Mouse (Mus musculus) hindbrain, embryonic 16.5 days (tissue): ENCODE measurements around the gene Rpusd3. TPM values are rescaled to one million over a fixed set of nuclear protein-coding genes. Genes with fewer than 3 reads are reported as not detected.

ENCODE experiments used
- ATAC-seq: fragments of 200-750 bp; cut with Nextera tagmentation; 2 replicates; pipeline ENCODE4 v1.8.0; 2017; ENCODE audit warnings: moderate TSS enrichment, moderate library complexity
- H3K27ac ChIP-seq: fragments of 300-500 bp; sonication (generic); 2 replicates; pipeline ENCODE4 v1.5.1; 2014; ENCODE audit warnings: low read depth, mild to moderate bottlenecking, control low read depth, low read length, moderate library complexity
- H3K27me3 ChIP-seq: fragments of 300-500 bp; sonication (generic); replicated peaks from 2 replicates; pipeline ENCODE4 v1.6.1; 2014; ENCODE audit warnings: low read length; ENCODE audit not compliant: control insufficient read depth, insufficient read depth
- H3K36me3 ChIP-seq: fragments of 300-500 bp; sonication (generic); 2 replicates; pipeline ENCODE4 v1.6.1; 2014; ENCODE audit warnings: mild to moderate bottlenecking, low read length, moderate library complexity, mixed read lengths; ENCODE audit not compliant: control insufficient read depth, insufficient read depth
- H3K4me1 ChIP-seq: fragments of 300-500 bp; sonication (generic); 2 replicates; pipeline ENCODE4 v1.6.1; 2014; ENCODE audit warnings: low read depth, low read length; ENCODE audit not compliant: control insufficient read depth, insufficient read depth
- H3K4me2 ChIP-seq: fragments of 300-500 bp; sonication (generic); 2 replicates; pipeline ENCODE4 v1.6.1; 2014; ENCODE audit warnings: mild to moderate bottlenecking, low read length, control low read depth, moderate library complexity
- H3K4me3 ChIP-seq: fragments of 300-500 bp; sonication (generic); 2 replicates; pipeline ENCODE4 v1.5.1; 2014; ENCODE audit warnings: mild to moderate bottlenecking, low read length, control low read depth, moderate library complexity
- H3K9ac ChIP-seq: fragments of 300-500 bp; sonication (generic); 2 replicates; pipeline ENCODE4 v1.6.1; 2014; ENCODE audit warnings: low read depth, mild to moderate bottlenecking, control low read depth, low read length, moderate library complexity
- H3K9me3 ChIP-seq: fragments of 300-500 bp; sonication (generic); 2 replicates; pipeline ENCODE4 v1.6.1; 2014; ENCODE audit warnings: mild to moderate bottlenecking, low read length, moderate library complexity; ENCODE audit not compliant: control insufficient read depth
- WGBS: fragments of 180-500 bp; shearing (Covaris S2); extraction: QIAGEN DNeasy Blood & Tissue Kit; methylation state at CpG from one replicate; pipeline ENCODE4 v1.1.7; 2014; 5-methylcytosine and 5-hydroxymethylcytosine counted together
- polyA plus RNA-seq: library from polyadenylated mRNA; unstranded; fragments of >200 nt; fragmentation: Nextera tagmentation; extraction: Ambion mirVana; gene quantifications from 2 replicates; pipeline ENCODE4 v1.2.1, GENCODE M21; 2015

The Rpusd3 gene
- polyA plus RNA-seq, 1 experiment from 2014 or later = 21.5 TPM

- no peak within 1 kb of the TSS for H3K4me3 ChIP-seq
- ATAC-seq = no peak
These were observed 16.6 kb upstream of the Rpusd3 start, which contains the start of gene Cidec for GRCm38 (mm10) chr6:113435664-113436205. Gene Cidec (minus strand): TSS chr6:113435760.

DNA sequence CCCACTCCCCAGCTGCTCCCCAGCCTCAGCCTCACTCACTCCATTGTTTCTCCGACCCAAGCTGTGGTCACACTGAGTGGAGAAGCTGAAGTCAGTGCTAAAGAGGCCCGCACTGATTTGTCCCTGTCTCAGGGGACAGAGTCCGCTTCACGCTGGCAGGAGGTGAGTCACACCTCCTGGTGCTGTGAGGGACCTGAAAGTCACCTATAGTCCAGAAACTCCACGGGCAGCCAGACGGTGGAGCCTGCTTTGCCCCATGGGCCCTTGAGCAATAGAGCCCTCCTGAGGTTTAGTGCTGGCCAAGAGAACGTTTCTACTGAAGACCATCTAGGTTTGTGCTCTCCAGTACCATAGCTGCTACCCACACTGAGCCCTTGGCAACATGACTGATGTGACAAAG lies 15.6 kb upstream of the Rpusd3 start:
- 77% methylated on average over 7 of the region's 7 CpGs for whole genome bisulfite sequencing

More at GRCm38 (mm10) chr6:113435664-113436205, 16.6 kb upstream of the Rpusd3 start, which contains the start of gene Cidec:
- Histone ChIP-seq H3K4me2 (no peak within 1 kb of the TSS), H3K27ac (no peak within 1 kb of the TSS), H3K36me3 (no peaks in the 10 kb centered on the region), H3K27me3 (no peaks in the 10 kb centered on the region), H3K4me1 (no peaks in the 10 kb centered on the region), H3K9me3 (no peaks in the 10 kb centered on the region), H3K9ac (no peak within 1 kb of the TSS)
- WGBS = 77% methylated on average over 9 of the region's 9 CpGs

GRCm38 (mm10) chr6:113433661-113434060 lies 14.5 kb upstream of the Rpusd3 start:
- H3K4me3 ChIP-seq = no peak overlapping the region
- WGBS = 68% methylated on average over 3 of the region's 3 CpGs
- no peak overlapping the region for H3K27ac ChIP-seq
- H3K9me3 ChIP-seq = no peaks in the 10 kb centered on the region
- no peaks in the 10 kb centered on the region for H3K36me3 ChIP-seq
- no peak for ATAC-seq
- H3K9ac ChIP-seq = no peak overlapping the region
- H3K4me1 ChIP-seq = no peaks in the 10 kb centered on the region
- no peaks in the 10 kb centered on the region for H3K27me3 ChIP-seq
- H3K4me2 ChIP-seq = no peak overlapping the region

More for the DNA sequence above, 15.6 kb upstream of the Rpusd3 start:
- Histone ChIP-seq H3K9me3 (no peaks in the 10 kb centered on the region), H3K36me3 (no peaks in the 10 kb centered on the region), H3K4me3 (no peak overlapping the region), H3K27ac (no peak overlapping the region), H3K4me1 (no peaks in the 10 kb centered on the region), H3K9ac (no peak overlapping the region), H3K4me2 (no peak overlapping the region), H3K27me3 (no peaks in the 10 kb centered on the region)
- ATAC-seq = no peak

DNA sequence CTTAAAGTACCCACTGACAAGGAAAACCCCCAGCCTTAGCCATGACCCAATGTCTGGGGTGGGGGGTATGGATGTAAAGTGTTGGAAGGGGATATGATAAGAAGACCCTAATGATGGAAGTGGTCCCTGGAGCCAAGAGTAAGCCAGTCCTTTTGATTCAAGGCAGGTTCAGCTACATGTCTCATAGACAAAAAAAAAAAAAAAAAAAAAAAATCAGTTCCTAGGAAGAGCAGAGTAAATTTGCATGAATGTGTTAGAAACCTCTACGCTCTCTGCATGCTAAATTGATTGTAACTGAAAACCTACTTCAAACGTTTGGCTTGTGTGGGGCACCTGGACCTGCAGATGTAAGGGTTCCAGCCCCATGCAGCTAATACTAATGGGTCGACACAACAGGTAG lies 12.7 kb upstream of the Rpusd3 start:
- ATAC-seq = no peak
- Histone ChIP-seq H3K4me1 (no peaks in the 10 kb centered on the region), H3K9me3 (peaks cover 2% of the 10 kb centered on the region), H3K27ac (no peak overlapping the region), H3K27me3 (no peaks in the 10 kb centered on the region), H3K4me3 (no peak overlapping the region), H3K9ac (no peak overlapping the region), H3K36me3 (no peaks in the 10 kb centered on the region), H3K4me2 (no peak overlapping the region)
- WGBS = 60% methylated on average over 3 of the region's 3 CpGs

GRCm38 (mm10) chr6:113430846-113431245 lies 11.7 kb upstream of the Rpusd3 start:
- peaks cover 2% of the 10 kb centered on the region for H3K9me3 ChIP-seq
- no peak overlapping the region for H3K4me2 ChIP-seq
- no peaks in the 10 kb centered on the region for H3K4me1 ChIP-seq
- ATAC-seq = no peak
- WGBS = 60% methylated on average over 3 of the region's 3 CpGs
- no peak overlapping the region for H3K27ac ChIP-seq
- no peaks in the 10 kb centered on the region for H3K36me3 ChIP-seq
- no peaks in the 10 kb centered on the region for H3K27me3 ChIP-seq
- H3K4me3 ChIP-seq = no peak overlapping the region
- no peak overlapping the region for H3K9ac ChIP-seq

DNA sequence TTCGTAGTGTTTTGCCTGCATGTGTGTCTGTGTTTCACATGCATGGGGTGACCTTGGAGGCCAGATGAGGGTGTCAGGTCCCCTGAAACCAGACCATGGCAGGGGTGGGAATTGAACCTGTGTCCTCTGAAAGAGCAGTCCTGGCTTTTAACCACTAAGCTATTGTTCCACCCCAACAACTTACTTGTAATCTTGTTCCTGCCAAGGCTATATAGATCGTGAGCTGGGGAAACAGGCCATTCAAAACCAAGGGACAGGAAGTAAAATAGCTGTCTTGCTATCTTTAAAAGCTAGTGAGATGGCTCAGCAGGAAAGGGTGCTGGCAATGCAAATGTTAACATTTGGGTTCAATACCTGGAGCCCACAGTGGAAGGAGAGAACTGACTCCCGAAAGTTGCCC lies 10.8 kb upstream of the Rpusd3 start:
- peaks cover 2% of the 10 kb centered on the region for H3K9me3 ChIP-seq
- H3K9ac ChIP-seq = no peak overlapping the region
- no peak for ATAC-seq
- WGBS = 87% methylated on average over 3 of the region's 3 CpGs
- H3K4me3 ChIP-seq = no peak overlapping the region
- H3K36me3 ChIP-seq = no peaks in the 10 kb centered on the region
- no peak overlapping the region for H3K4me2 ChIP-seq
- H3K4me1 ChIP-seq = no peaks in the 10 kb centered on the region
- no peak overlapping the region for H3K27ac ChIP-seq
- no peaks in the 10 kb centered on the region for H3K27me3 ChIP-seq

- ATAC-seq = no peak
- Histone ChIP-seq H3K4me2 (no peak overlapping the region), H3K36me3 (no peaks in the 10 kb centered on the region), H3K9ac (no peak overlapping the region), H3K27ac (no peak overlapping the region), H3K27me3 (no peaks in the 10 kb centered on the region), H3K4me1 (no peaks in the 10 kb centered on the region), H3K4me3 (no peak overlapping the region), H3K9me3 (peaks cover 2% of the 10 kb centered on the region)
- WGBS = 93% methylated on average over 16 of the region's 16 CpGs
These were observed 8.9 kb upstream of the Rpusd3 start for GRCm38 (mm10) chr6:113428006-113428405.

DNA sequence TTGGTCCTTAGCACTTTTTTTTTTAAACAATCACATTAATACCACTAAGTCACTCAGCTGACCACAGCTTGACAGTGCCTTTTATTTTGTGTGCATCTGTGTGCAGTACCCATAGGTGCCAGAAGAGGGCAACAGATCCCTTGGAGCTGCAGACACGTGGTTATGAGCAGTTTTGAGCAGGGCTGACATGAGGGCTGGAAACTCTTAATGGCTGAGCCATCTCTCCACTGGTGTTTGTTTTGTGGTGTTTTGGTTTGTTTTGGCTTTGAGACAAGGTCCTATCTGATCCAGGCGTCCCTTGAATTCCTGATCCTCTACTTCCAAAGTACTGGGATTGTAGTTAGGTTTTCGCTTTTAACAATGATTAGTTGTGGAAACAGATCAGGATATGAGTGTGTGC lies 8.3 kb upstream of the Rpusd3 start:
- WGBS = 68% methylated on average over 3 of the region's 3 CpGs

DNA sequence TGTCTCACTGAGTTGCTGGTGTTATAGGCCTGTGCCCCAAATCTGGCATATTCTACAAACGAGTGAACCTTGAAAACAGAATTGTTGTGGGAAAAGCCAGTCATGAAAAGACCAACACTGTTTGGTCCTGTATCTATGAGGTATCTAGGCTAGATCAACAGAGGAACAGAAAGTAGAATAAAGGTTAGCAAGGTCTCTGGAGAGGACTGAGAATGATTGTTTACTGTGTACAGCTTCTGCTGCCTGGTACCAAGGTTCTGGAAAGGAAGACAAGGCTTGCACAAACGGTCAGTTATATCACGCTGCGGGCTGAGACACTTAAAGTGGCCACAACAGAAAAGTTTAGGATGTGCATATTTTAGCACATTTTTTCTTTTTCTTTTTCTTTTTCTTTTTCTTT lies 7.6 kb upstream of the Rpusd3 start:
- 91% methylated on average over 4 of the region's 4 CpGs for WGBS
- no peak overlapping the region for H3K9ac ChIP-seq
- H3K27me3 ChIP-seq = no peaks in the 10 kb centered on the region
- no peak overlapping the region for H3K4me3 ChIP-seq
- no peak overlapping the region for H3K4me2 ChIP-seq
- peaks cover 2% of the 10 kb centered on the region for H3K9me3 ChIP-seq
- H3K4me1 ChIP-seq = no peaks in the 10 kb centered on the region
- no peak overlapping the region for H3K27ac ChIP-seq
- no peaks in the 10 kb centered on the region for H3K36me3 ChIP-seq
- no peak for ATAC-seq

More for the DNA sequence above, 8.3 kb upstream of the Rpusd3 start:
- H3K9me3 ChIP-seq = peaks cover 2% of the 10 kb centered on the region
- no peak for ATAC-seq
- H3K27ac ChIP-seq = no peak overlapping the region
- H3K4me1 ChIP-seq = no peaks in the 10 kb centered on the region
- H3K36me3 ChIP-seq = no peaks in the 10 kb centered on the region
- no peak overlapping the region for H3K4me3 ChIP-seq
- H3K4me2 ChIP-seq = no peak overlapping the region
- no peaks in the 10 kb centered on the region for H3K27me3 ChIP-seq
- no peak overlapping the region for H3K9ac ChIP-seq

DNA sequence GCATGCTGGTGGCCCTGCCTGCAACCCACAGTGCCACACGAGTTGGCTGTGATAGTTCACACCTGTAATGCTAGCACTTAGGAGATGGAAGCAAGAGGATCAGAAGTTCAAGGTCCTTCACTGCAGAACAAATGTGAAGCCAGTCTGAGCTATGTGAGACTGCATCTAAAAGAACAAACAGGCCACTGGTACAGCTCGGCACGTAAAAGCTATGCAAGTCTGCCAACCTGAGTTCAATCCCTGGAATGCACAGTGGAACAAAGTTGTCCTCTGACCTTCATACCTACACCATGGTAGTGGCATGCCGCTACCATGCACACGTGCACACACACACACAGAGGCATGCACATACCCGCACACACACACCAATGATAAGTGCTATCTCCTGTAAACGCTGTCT lies 5.0 kb upstream of the Rpusd3 start:
- no peak overlapping the region for H3K9ac ChIP-seq
- H3K27ac ChIP-seq = no peak overlapping the region
- no peaks in the 10 kb centered on the region for H3K36me3 ChIP-seq
- H3K4me3 ChIP-seq = no peak overlapping the region
- peaks cover 2% of the 10 kb centered on the region for H3K9me3 ChIP-seq
- H3K4me2 ChIP-seq = no peak overlapping the region
- ATAC-seq = no peak
- H3K4me1 ChIP-seq = peaks cover 3% of the 10 kb centered on the region; the same call in 1 of the 2 replicates
- no peaks in the 10 kb centered on the region for H3K27me3 ChIP-seq
- 90% methylated on average over 7 of the region's 7 CpGs for WGBS
